Mouse (Mus musculus) bone marrow macrophage, adult 2 months (primary cell): ENCODE data around the gene Prdm12.

Source experiments
- CTCF ChIP-seq: IDR thresholded peaks from 2 replicates; pipeline ENCODE4 v1.5.1; 2012; ENCODE audit warnings: low read depth, mild to moderate bottlenecking, low read length, moderate library complexity
- POLR2A ChIP-seq: IDR thresholded peaks from 2 replicates; pipeline ENCODE4 v1.6.1; 2012; ENCODE audit warnings: mild to moderate bottlenecking, low read depth, low read length, borderline replicate concordance

DNA sequence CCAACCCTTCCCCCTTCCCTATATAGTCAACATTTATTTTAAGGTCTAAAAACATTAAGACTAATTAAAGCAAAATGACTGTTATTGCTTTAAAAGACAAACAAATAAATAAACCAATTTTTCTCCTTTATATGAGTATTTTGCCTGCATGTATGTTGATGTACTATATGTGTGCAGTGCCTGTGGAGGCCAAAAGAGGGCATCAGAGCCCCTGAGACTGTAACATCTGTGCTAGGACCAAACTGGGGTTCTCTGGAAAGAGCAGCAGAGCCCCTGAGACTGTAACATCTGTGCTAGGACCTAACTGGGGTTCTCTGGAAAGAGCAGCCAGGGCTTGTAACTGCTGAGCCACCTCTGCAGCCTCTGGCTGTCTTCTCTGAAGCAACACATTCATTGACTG, 58.4 kb downstream of the Prdm12 start:
- TF ChIP-seq CTCF: peak; percentile 21; the same call in 1 of the 2 replicates
- TF ChIP-seq POLR2A: no peak
